Mouse (Mus musculus) hindbrain, embryonic 13.5 days (tissue): ENCODE measurements at regions not wholly inside any gene's neighbourhood (a gene's known extent, or its start where the extent isn't known, plus 50 kb on each side); places are given as distances from the start of the nearest gene placed in this dataset.

Source experiments
- ATAC-seq: fragments of 200-750 bp; cut with Nextera tagmentation; 2 replicates; pipeline ENCODE4 v1.8.0; 2017; ENCODE audit warnings: moderate TSS enrichment; ENCODE audit not compliant: low FRiP score
- H3K27ac ChIP-seq: fragments of 300-500 bp; sonication (generic); 2 replicates; pipeline ENCODE4 v1.5.1; 2015; ENCODE audit warnings: inconsistent platforms, mild to moderate bottlenecking, moderate library complexity
- H3K27me3 ChIP-seq: fragments of 300-500 bp; sonication (generic); 2 replicates; pipeline ENCODE4 v1.6.1; 2015; ENCODE audit warnings: mild to moderate bottlenecking, inconsistent platforms
- H3K36me3 ChIP-seq: fragments of 300-500 bp; sonication (generic); 2 replicates; pipeline ENCODE4 v1.6.1; 2015; ENCODE audit warnings: mild to moderate bottlenecking, inconsistent platforms
- H3K4me1 ChIP-seq: fragments of 300-500 bp; sonication (generic); replicated peaks from 2 replicates; pipeline ENCODE4 v1.6.1; 2015; ENCODE audit warnings: inconsistent platforms
- H3K4me2 ChIP-seq: fragments of 300-500 bp; sonication (generic); 2 replicates; pipeline ENCODE4 v1.6.1; 2015; ENCODE audit warnings: inconsistent platforms, mild to moderate bottlenecking, moderate library complexity
- H3K4me3 ChIP-seq: fragments of 300-500 bp; sonication (generic); 2 replicates; pipeline ENCODE4 v1.5.1; 2015; ENCODE audit warnings: mild to moderate bottlenecking, inconsistent platforms
- H3K9ac ChIP-seq: fragments of 300-500 bp; sonication (generic); 2 replicates; pipeline ENCODE4 v1.6.1; 2015; ENCODE audit warnings: mild to moderate bottlenecking, inconsistent platforms
- H3K9me3 ChIP-seq: fragments of 300-500 bp; sonication (generic); 2 replicates; pipeline ENCODE4 v1.6.1; 2016; ENCODE audit warnings: inconsistent platforms
- WGBS: fragments of 180-500 bp; shearing (Covaris S2); methylation state at CpG from one replicate; pipeline ENCODE4 v1.1.7; 2015; 5-methylcytosine and 5-hydroxymethylcytosine counted together

DNA sequence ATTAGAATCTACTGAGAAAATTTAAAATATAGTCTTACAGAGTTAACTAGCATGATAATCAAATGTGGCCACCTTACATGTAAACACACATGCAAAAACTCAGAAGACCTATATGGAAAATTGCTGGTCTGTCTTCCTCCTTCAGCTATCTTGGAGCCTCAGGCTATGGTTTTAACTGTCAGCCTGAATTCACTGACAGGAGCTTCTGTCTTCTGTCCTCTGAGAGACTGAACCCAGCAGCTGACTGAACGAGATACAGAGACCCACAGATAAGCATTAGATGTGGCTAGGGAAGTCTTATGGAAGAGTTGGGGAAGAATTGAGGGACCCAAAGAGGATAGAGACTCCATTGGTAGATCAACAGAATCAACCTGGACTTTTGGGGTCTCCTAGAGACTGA is 360.0 kb upstream of the Meox2 start:
- H3K27ac ChIP-seq: no peak overlapping the region
- no peaks in the 10 kb centered on the region for H3K4me1 ChIP-seq
- no peaks in the 10 kb centered on the region for H3K27me3 ChIP-seq
- peaks cover 3% of the 10 kb centered on the region; the same call in 1 of the 2 replicates for H3K9me3 ChIP-seq
- no peak for ATAC-seq
- H3K4me2 ChIP-seq: no peak overlapping the region
- 66% methylated on average over 1 of the region's 1 CpGs for WGBS
- no peak overlapping the region for H3K4me3 ChIP-seq
- no peaks in the 10 kb centered on the region for H3K36me3 ChIP-seq
- no peak overlapping the region for H3K9ac ChIP-seq

DNA sequence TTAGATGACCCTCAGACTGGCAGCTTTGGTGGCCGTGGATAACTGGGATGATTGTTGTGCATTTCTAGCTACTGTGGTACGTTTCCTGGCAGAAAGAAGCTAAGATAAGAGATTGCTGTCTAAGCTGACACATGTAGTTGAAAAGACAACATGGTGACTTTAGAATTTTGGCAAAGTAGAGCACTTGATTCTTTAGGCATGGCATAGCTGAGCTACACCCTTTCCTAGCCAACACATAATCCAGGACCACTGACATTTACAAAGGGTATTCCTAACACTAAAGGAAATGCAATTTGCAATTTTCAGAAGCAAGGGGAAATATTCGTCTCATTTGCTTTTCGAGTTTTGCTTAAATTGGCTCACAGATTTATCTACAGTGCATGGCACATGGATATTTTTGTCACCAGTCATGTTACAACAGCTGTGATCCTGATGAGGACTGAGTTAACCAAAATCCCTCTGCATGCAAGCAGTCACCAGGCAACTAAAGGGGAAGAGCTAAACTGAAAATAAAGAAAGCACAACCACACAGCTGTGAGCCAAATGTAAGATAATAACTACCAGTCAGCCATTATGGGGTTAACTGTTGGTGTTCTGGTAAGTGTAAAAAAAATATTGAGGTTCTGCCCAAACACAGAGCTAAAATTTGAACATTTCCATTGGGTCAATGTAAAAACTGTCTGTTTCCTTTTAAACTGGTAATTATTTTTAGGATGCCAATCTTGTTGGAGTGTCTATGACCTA is 342.9 kb upstream of the Meox2 start:
- 85% methylated on average over 4 of the region's 4 CpGs for WGBS
- Histone ChIP-seq H3K36me3 (no peaks in the 10 kb centered on the region), H3K9me3 (no peaks in the 10 kb centered on the region), H3K4me1 (no peaks in the 10 kb centered on the region), H3K27me3 (no peaks in the 10 kb centered on the region), H3K9ac (no peak overlapping the region), H3K27ac (no peak overlapping the region), H3K4me2 (no peak overlapping the region), H3K4me3 (no peak overlapping the region)
- ATAC-seq: no peak

- H3K9me3 ChIP-seq: no peaks in the 10 kb centered on the region
- H3K27ac ChIP-seq: no peak overlapping the region
- no peaks in the 10 kb centered on the region for H3K36me3 ChIP-seq
- 62% methylated on average over 1 of the region's 1 CpGs for WGBS
- H3K4me3 ChIP-seq: no peak overlapping the region
- ATAC-seq: no peak
- H3K4me1 ChIP-seq: no peaks in the 10 kb centered on the region
- no peaks in the 10 kb centered on the region for H3K27me3 ChIP-seq
- no peak overlapping the region for H3K9ac ChIP-seq
- H3K4me2 ChIP-seq: no peak overlapping the region
Measured at GRCm38 (mm10) chr12:36766167-36766566, 342.2 kb upstream of the Meox2 start.

GRCm38 (mm10) chr12:36780761-36781160 is 327.6 kb upstream of the Meox2 start:
- H3K4me2 ChIP-seq: no peak overlapping the region
- WGBS: 89% methylated on average over 7 of the region's 7 CpGs
- no peaks in the 10 kb centered on the region for H3K36me3 ChIP-seq
- H3K4me1 ChIP-seq: no peaks in the 10 kb centered on the region
- no peaks in the 10 kb centered on the region for H3K27me3 ChIP-seq
- no peaks in the 10 kb centered on the region for H3K9me3 ChIP-seq
- H3K27ac ChIP-seq: no peak overlapping the region
- H3K4me3 ChIP-seq: no peak overlapping the region
- no peak overlapping the region for H3K9ac ChIP-seq
- no peak for ATAC-seq

DNA sequence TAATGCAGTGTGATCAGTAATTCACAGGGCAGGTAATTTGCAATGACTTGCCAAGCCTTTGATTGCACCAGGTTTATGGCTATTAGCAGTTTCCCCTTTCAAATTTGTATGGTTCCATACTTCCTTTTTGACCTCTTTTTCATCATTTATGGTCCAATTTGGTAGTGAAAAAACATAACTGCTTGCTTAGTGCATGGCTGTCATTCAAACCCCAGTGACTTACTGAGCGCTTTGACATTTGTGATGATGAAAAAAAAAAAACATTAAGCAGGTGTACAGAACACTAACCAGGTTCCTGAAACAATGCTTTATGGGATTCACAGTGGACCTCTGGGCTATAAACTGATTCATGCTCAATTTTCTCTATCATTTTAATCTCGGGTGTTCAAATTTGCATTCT is 317.5 kb upstream of the Meox2 start:
- no peak overlapping the region for H3K9ac ChIP-seq
- ATAC-seq: no peak
- no peaks in the 10 kb centered on the region for H3K36me3 ChIP-seq
- H3K27me3 ChIP-seq: no peaks in the 10 kb centered on the region
- no peaks in the 10 kb centered on the region for H3K9me3 ChIP-seq
- H3K4me2 ChIP-seq: no peak overlapping the region
- no peak overlapping the region for H3K4me3 ChIP-seq
- H3K4me1 ChIP-seq: no peaks in the 10 kb centered on the region
- 92% methylated on average over 2 of the region's 2 CpGs for WGBS
- no peak overlapping the region for H3K27ac ChIP-seq

- Histone ChIP-seq H3K4me2 (no peak overlapping the region), H3K9me3 (no peaks in the 10 kb centered on the region), H3K27ac (no peak overlapping the region), H3K27me3 (no peaks in the 10 kb centered on the region), H3K4me1 (no peaks in the 10 kb centered on the region), H3K36me3 (no peaks in the 10 kb centered on the region), H3K9ac (no peak overlapping the region), H3K4me3 (no peak overlapping the region)
- ATAC-seq: no peak
- WGBS: 94% methylated on average over 3 of the region's 3 CpGs
Measured at GRCm38 (mm10) chr12:36791430-36791829, 316.9 kb upstream of the Meox2 start.

DNA sequence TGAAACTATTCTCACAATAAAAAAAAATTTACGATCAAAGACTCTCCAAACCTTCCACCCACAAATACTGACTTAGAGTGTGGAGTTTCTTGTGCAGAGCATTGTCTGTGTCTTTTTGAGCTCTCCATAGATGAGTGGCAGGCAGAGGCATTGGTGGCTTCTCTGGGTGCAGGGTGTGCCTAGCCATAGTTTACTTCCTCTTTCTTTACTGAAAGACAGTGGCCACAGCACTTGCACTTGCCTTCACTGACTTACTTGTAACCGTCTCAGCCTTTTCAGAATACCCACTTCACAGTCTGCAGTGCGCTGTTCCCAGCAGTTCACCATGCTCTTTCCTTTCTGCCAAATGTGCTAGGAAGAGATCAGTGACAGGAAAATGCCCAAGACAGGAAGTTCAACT is 316.1 kb upstream of the Meox2 start:
- Histone ChIP-seq H3K36me3 (no peaks in the 10 kb centered on the region), H3K4me1 (no peaks in the 10 kb centered on the region), H3K4me2 (no peak overlapping the region), H3K4me3 (no peak overlapping the region), H3K27ac (no peak overlapping the region), H3K27me3 (no peaks in the 10 kb centered on the region), H3K9me3 (no peaks in the 10 kb centered on the region), H3K9ac (no peak overlapping the region)
- WGBS: 83% methylated on average over 3 of the region's 3 CpGs
- no peak for ATAC-seq

GRCm38 (mm10) chr12:36793799-36794198 is 314.5 kb upstream of the Meox2 start:
- H3K4me3 ChIP-seq: no peak overlapping the region
- no peaks in the 10 kb centered on the region for H3K27me3 ChIP-seq
- no peak for ATAC-seq
- no peaks in the 10 kb centered on the region for H3K36me3 ChIP-seq
- H3K4me2 ChIP-seq: no peak overlapping the region
- H3K9me3 ChIP-seq: no peaks in the 10 kb centered on the region
- H3K27ac ChIP-seq: no peak overlapping the region
- H3K9ac ChIP-seq: no peak overlapping the region
- no peaks in the 10 kb centered on the region for H3K4me1 ChIP-seq
- WGBS: 45% methylated on average over 2 of the region's 2 CpGs

DNA sequence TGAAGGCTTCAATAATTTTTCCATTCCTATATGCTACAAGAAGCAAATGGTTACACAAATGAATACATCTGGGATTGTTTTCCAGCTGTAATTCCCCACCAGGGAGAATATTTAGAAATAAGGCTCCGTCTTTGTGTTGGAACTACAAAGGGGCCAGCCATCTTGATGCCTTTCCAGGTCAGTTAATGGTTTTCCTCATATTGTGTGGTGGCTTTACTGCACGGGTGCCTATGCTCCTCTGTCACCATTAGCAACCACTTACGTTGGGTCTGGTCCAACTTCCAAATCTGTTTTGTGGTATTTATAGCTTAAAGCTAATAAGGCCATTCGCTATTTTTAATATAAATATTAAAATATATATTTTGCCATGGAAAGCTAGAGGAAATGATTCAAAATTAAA is 312.1 kb upstream of the Meox2 start:
- no peak overlapping the region for H3K27ac ChIP-seq
- no peaks in the 10 kb centered on the region for H3K36me3 ChIP-seq
- no peaks in the 10 kb centered on the region for H3K9me3 ChIP-seq
- H3K4me2 ChIP-seq: no peak overlapping the region
- H3K9ac ChIP-seq: no peak overlapping the region
- ATAC-seq: no peak
- WGBS: 69% methylated on average over 4 of the region's 4 CpGs
- no peak overlapping the region for H3K4me3 ChIP-seq
- no peaks in the 10 kb centered on the region for H3K27me3 ChIP-seq
- no peaks in the 10 kb centered on the region for H3K4me1 ChIP-seq

DNA sequence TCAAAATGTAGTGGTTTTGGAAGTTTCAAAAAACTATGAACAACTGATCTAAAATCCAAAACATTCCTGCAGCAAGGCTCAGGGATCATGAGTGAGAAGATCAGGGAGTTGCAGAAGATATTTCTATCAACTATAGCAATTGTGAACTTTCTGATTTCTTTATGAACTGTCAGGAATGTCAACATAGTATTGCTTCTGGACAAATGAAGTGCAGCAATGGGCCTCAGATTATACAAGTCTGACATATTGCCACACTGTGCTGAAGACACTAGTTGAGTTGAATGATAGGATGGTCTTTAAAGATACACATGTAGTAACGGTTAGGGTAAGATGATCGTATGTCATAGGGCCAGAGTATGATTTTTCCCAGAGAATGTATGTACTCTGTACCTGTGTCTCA is 290.4 kb upstream of the Meox2 start:
- H3K4me3 ChIP-seq: no peak overlapping the region
- H3K9ac ChIP-seq: no peak overlapping the region
- no peaks in the 10 kb centered on the region for H3K9me3 ChIP-seq
- no peaks in the 10 kb centered on the region for H3K27me3 ChIP-seq
- H3K36me3 ChIP-seq: no peaks in the 10 kb centered on the region
- ATAC-seq: no peak
- H3K4me2 ChIP-seq: no peak overlapping the region
- H3K27ac ChIP-seq: no peak overlapping the region
- no peaks in the 10 kb centered on the region for H3K4me1 ChIP-seq
- 92% methylated on average over 2 of the region's 2 CpGs for WGBS

DNA sequence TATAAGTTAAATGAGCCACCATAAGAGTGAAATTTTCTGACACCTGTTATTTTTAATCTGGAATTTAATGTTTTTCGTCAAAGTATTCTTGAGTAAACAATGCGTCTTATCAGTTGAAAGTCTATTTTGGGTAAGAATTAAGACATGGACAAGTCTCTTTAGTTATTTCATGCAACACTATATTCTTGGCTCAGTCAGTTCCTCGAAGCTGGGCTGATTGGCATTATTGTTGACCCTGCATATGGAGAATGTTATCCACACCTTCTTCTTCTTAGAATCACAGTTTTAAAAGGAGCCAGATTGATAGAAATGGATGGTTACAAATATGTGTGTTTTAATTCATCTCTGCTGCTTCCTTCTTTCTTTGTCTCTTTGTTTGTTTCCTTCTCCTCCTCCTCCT is 289.5 kb upstream of the Meox2 start:
- no peak overlapping the region for H3K4me3 ChIP-seq
- 93% methylated on average over 3 of the region's 3 CpGs for WGBS
- no peak overlapping the region for H3K4me2 ChIP-seq
- ATAC-seq: no peak
- H3K9ac ChIP-seq: no peak overlapping the region
- H3K27ac ChIP-seq: no peak overlapping the region
- H3K36me3 ChIP-seq: no peaks in the 10 kb centered on the region
- no peaks in the 10 kb centered on the region for H3K27me3 ChIP-seq
- no peaks in the 10 kb centered on the region for H3K4me1 ChIP-seq
- H3K9me3 ChIP-seq: no peaks in the 10 kb centered on the region

GRCm38 (mm10) chr12:36826766-36827165 is 281.6 kb upstream of the Meox2 start:
- WGBS: 73% methylated on average over 6 of the region's 6 CpGs
- no peak for ATAC-seq
- H3K27ac ChIP-seq: no peak overlapping the region
- no peak overlapping the region for H3K4me2 ChIP-seq
- no peak overlapping the region for H3K9ac ChIP-seq
- H3K36me3 ChIP-seq: no peaks in the 10 kb centered on the region
- H3K4me1 ChIP-seq: 0 out of 2 replicates have a peak, but pooled peaks cover 4% of the 10 kb centered on the region
- H3K9me3 ChIP-seq: no peaks in the 10 kb centered on the region
- no peak overlapping the region for H3K4me3 ChIP-seq
- H3K27me3 ChIP-seq: no peaks in the 10 kb centered on the region

- Histone ChIP-seq H3K36me3 (no peaks in the 10 kb centered on the region), H3K4me3 (no peak overlapping the region), H3K9ac (no peak overlapping the region), H3K4me1 (0 out of 2 replicates have a peak, but pooled peaks cover 3% of the 10 kb centered on the region), H3K9me3 (no peaks in the 10 kb centered on the region), H3K27me3 (no peaks in the 10 kb centered on the region), H3K4me2 (no peak overlapping the region), H3K27ac (no peak overlapping the region)
- WGBS: 81% methylated on average over 14 of the region's 14 CpGs
- no peak for ATAC-seq
Measured at GRCm38 (mm10) chr12:36831307-36831997, 276.9 kb upstream of the Meox2 start.
